Mouse (Mus musculus): ENCODE results near the gene Foxd2. TPM values are rescaled to one million over a fixed set of nuclear protein-coding genes. Genes with fewer than 3 reads are reported as not detected.

Foxd2 gene
- polyA plus RNA-seq, 2 experiments = 0.02 TPM; not detected in 1

GRCm38 (mm10) chr4:114941311-114941710 lies 32.6 kb upstream of the Foxd2 start:
- no peaks in the 10 kb centered on the region for H3K9me3 ChIP-seq (ENCODE audit: control insufficient read depth, low read length)

GRCm38 (mm10) chr4:114938248-114938647 lies 29.6 kb upstream of the Foxd2 start:
- Histone ChIP-seq H3K4me2 (ENCODE audit: low read depth) (no peak overlapping the region), H3K4me3 (ENCODE audit: insufficient read depth in 1 of 2, low read depth in 2 of 2, low read length in 2 of 2) (no peak overlapping the region), H3K4me1 (replicated peaks; ENCODE audit: control insufficient read depth in 2 of 2, insufficient read depth in 2 of 2, low read length in 1 of 2) (no peaks in the 10 kb centered on the region), H3K9me3 (ENCODE audit: control insufficient read depth, low read length) (no peaks in the 10 kb centered on the region), H3K9ac (replicated peaks) (no peak overlapping the region), H3K27me3 (ENCODE audit: control insufficient read depth, insufficient read depth, low read length) (no peaks in the 10 kb centered on the region), H3K27ac (no peak overlapping the region), H3K36me3 (replicated peaks; ENCODE audit: control insufficient read depth, insufficient read depth, low read depth) (no peaks in the 10 kb centered on the region)
- no peak for ATAC-seq (ENCODE audit: insufficient read depth)
- WGBS (ENCODE audit: insufficient replicate concordance) = 51% methylated on average over 3 of the region's 3 CpGs
- TF ChIP-seq CTCF (IDR thresholded peaks at IDR 0.05; ENCODE audit: low read depth) (no peak), EP300 (IDR thresholded peaks at IDR 0.05; ENCODE audit: low read depth) (no peak)
- no peak for DNase-seq (ENCODE audit: low read depth in 3 of 3, low spot score in 3 of 3)

More at GRCm38 (mm10) chr4:114941311-114941710, 32.6 kb upstream of the Foxd2 start:
- no peak for ATAC-seq (ENCODE audit: insufficient read depth)
- no peak overlapping the region for H3K9ac ChIP-seq (replicated peaks)
- no peaks in the 10 kb centered on the region for H3K27me3 ChIP-seq (ENCODE audit: control insufficient read depth, insufficient read depth, low read length)
- TF ChIP-seq CTCF (IDR thresholded peaks at IDR 0.05; ENCODE audit: low read depth) (no peak), EP300 (IDR thresholded peaks at IDR 0.05; ENCODE audit: low read depth) (no peak)
- no peak overlapping the region for H3K4me3 ChIP-seq (ENCODE audit: insufficient read depth in 1 of 2, low read depth in 2 of 2, low read length in 2 of 2)
- 60% methylated on average over 4 of the region's 4 CpGs for WGBS (ENCODE audit: insufficient replicate concordance)
- H3K36me3 ChIP-seq (replicated peaks; ENCODE audit: control insufficient read depth, insufficient read depth, low read depth) = no peaks in the 10 kb centered on the region
- no peak overlapping the region for H3K4me2 ChIP-seq (ENCODE audit: low read depth)
- DNase-seq (ENCODE audit: low read depth in 3 of 3, low spot score in 3 of 3) = no peak
- H3K27ac ChIP-seq = no peak overlapping the region
- H3K4me1 ChIP-seq (replicated peaks; ENCODE audit: control insufficient read depth in 2 of 2, insufficient read depth in 2 of 2, low read length in 1 of 2) = no peaks in the 10 kb centered on the region

GRCm38 (mm10) chr4:114937459-114938047 lies 28.9 kb upstream of the Foxd2 start:
- Histone ChIP-seq H3K27me3 (ENCODE audit: control insufficient read depth, insufficient read depth, low read length) (no peaks in the 10 kb centered on the region; the same call in 1 of the 2 replicates), H3K4me1 (replicated peaks; ENCODE audit: control insufficient read depth in 2 of 2, insufficient read depth in 2 of 2, low read length in 1 of 2) (no peaks in the 10 kb centered on the region), H3K4me3 (ENCODE audit: insufficient read depth in 1 of 2, low read depth in 2 of 2, low read length in 2 of 2) (no peak overlapping the region), H3K27ac (no peak overlapping the region), H3K4me2 (ENCODE audit: low read depth) (no peak overlapping the region), H3K36me3 (replicated peaks; ENCODE audit: control insufficient read depth, insufficient read depth, low read depth) (no peaks in the 10 kb centered on the region), H3K9ac (replicated peaks) (no peak overlapping the region), H3K9me3 (ENCODE audit: control insufficient read depth, low read length) (no peaks in the 10 kb centered on the region)
- ATAC-seq (ENCODE audit: insufficient read depth) (no peak), DNase-seq (ENCODE audit: low read depth in 3 of 3, low spot score in 3 of 3) (no peak)
- WGBS (ENCODE audit: insufficient replicate concordance) = 50% methylated on average over 4 of the region's 4 CpGs
- TF ChIP-seq CTCF (IDR thresholded peaks at IDR 0.05; ENCODE audit: low read depth) = no peak
- TF ChIP-seq EP300 (IDR thresholded peaks at IDR 0.05; ENCODE audit: low read depth) = no peak

GRCm38 (mm10) chr4:114934188-114934587 lies 25.5 kb upstream of the Foxd2 start:
- H3K9me3 ChIP-seq (ENCODE audit: control insufficient read depth, low read length) = no peaks in the 10 kb centered on the region
- ATAC-seq (ENCODE audit: insufficient read depth) (no peak), DNase-seq (ENCODE audit: low read depth in 3 of 3, low spot score in 3 of 3) (no peak)
- no peak overlapping the region for H3K27ac ChIP-seq
- H3K4me1 ChIP-seq (replicated peaks; ENCODE audit: control insufficient read depth in 2 of 2, insufficient read depth in 2 of 2, low read length in 1 of 2) = no peaks in the 10 kb centered on the region
- TF ChIP-seq CTCF (IDR thresholded peaks at IDR 0.05; ENCODE audit: low read depth) = no peak
- no peak for TF ChIP-seq EP300 (IDR thresholded peaks at IDR 0.05; ENCODE audit: low read depth)
- H3K4me3 ChIP-seq (ENCODE audit: insufficient read depth in 1 of 2, low read depth in 2 of 2, low read length in 2 of 2) = no peak overlapping the region
- H3K36me3 ChIP-seq (replicated peaks; ENCODE audit: control insufficient read depth, insufficient read depth, low read depth) = no peaks in the 10 kb centered on the region
- no peak overlapping the region for H3K4me2 ChIP-seq (ENCODE audit: low read depth)
- H3K27me3 ChIP-seq (ENCODE audit: control insufficient read depth, insufficient read depth, low read length) = no peaks in the 10 kb centered on the region; the same call in 1 of the 2 replicates
- whole genome bisulfite sequencing (ENCODE audit: insufficient replicate concordance) = 48% methylated on average over 6 of the region's 6 CpGs
- H3K9ac ChIP-seq (replicated peaks) = no peak overlapping the region

- Histone ChIP-seq H3K4me1 (replicated peaks; ENCODE audit: control insufficient read depth in 2 of 2, insufficient read depth in 2 of 2, low read length in 1 of 2) (no peaks in the 10 kb centered on the region), H3K9ac (replicated peaks) (no peak overlapping the region), H3K9me3 (ENCODE audit: control insufficient read depth, low read length) (no peaks in the 10 kb centered on the region), H3K27me3 (ENCODE audit: control insufficient read depth, insufficient read depth, low read length) (peaks cover 6% of the 10 kb centered on the region), H3K36me3 (replicated peaks; ENCODE audit: control insufficient read depth, insufficient read depth, low read depth) (no peaks in the 10 kb centered on the region), H3K4me2 (ENCODE audit: low read depth) (no peak overlapping the region), H3K4me3 (ENCODE audit: insufficient read depth in 1 of 2, low read depth in 2 of 2, low read length in 2 of 2) (no peak overlapping the region), H3K27ac (no peak overlapping the region)
- 61% methylated on average over 4 of the region's 4 CpGs for WGBS (ENCODE audit: insufficient replicate concordance)
- TF ChIP-seq EP300 (IDR thresholded peaks at IDR 0.05; ENCODE audit: low read depth) (no peak), CTCF (IDR thresholded peaks at IDR 0.05; ENCODE audit: low read depth) (no peak)
- no peak for ATAC-seq (ENCODE audit: insufficient read depth)
- DNase-seq (ENCODE audit: low read depth in 3 of 3, low spot score in 3 of 3) = no peak
These were observed 24.1 kb upstream of the Foxd2 start for GRCm38 (mm10) chr4:114932747-114933146.

Measured in liver, embryonic 14.5 days (tissue).